Mouse (Mus musculus) lung, adult 18-20 months (tissue): Measurements from ENCODE around the gene Aim2.
A peak's percentile ranks its signal among the peaks of the same experiment; 100 is the strongest.

Experiments
- DNase-seq, 2 experiments: peaks; one replicate each; pipeline ENCODE4 v3.0.0; 2022; ENCODE audit warnings: mixed read lengths in 2 of 2

Aim2 gene

GRCm38 (mm10) chr1:173348527-173348926, 2.2 kb upstream of the Aim2 start:
- no peak for DNase-seq

- DNase-seq = no peak
Observed at GRCm38 (mm10) chr1:173349192-173349591, 1.5 kb upstream of the Aim2 start.

- peak; percentile 23 to 35 for DNase-seq
Observed at GRCm38 (mm10) chr1:173349946-173350345, 733 bp upstream of the Aim2 start.

- no peak for DNase-seq
Observed at GRCm38 (mm10) chr1:173355107-173355846, 4.6 kb downstream of the Aim2 start.

GRCm38 (mm10) chr1:173356699-173357098, 6.0 kb downstream of the Aim2 start:
- no peak for DNase-seq

GRCm38 (mm10) chr1:173357799-173358198, 7.1 kb downstream of the Aim2 start:
- DNase-seq = no peak

GRCm38 (mm10) chr1:173359590-173360290, 9.1 kb downstream of the Aim2 start:
- DNase-seq = no peak

GRCm38 (mm10) chr1:173361651-173362050, 11.0 kb downstream of the Aim2 start:
- DNase-seq = peak; percentile 12 to 23

- no peak for DNase-seq
Observed at GRCm38 (mm10) chr1:173363436-173363835, 12.8 kb downstream of the Aim2 start.

- DNase-seq = no peak
Observed at GRCm38 (mm10) chr1:173364125-173364800, 13.6 kb downstream of the Aim2 start.

GRCm38 (mm10) chr1:173365970-173366409, 15.3 kb downstream of the Aim2 start:
- DNase-seq = peak; percentile 5 to 6

GRCm38 (mm10) chr1:173366701-173367355, 16.1 kb downstream of the Aim2 start:
- DNase-seq = no peak

GRCm38 (mm10) chr1:173367356-173368046, 16.8 kb downstream of the Aim2 start, which contains the start of gene Cadm3:
Cadm3 (minus strand) TSS chr1:173367695.
- peak in 1 of 2 experiments; percentile 1 for DNase-seq

GRCm38 (mm10) chr1:173369611-173370010, 18.9 kb downstream of the Aim2 start:
- no peak for DNase-seq

- DNase-seq = no peak
Observed at GRCm38 (mm10) chr1:173370456-173370855, 19.8 kb downstream of the Aim2 start.

GRCm38 (mm10) chr1:173371586-173371985, 20.9 kb downstream of the Aim2 start:
- DNase-seq = no peak

GRCm38 (mm10) chr1:173374020-173374419, 23.3 kb downstream of the Aim2 start:
- DNase-seq = no peak

- DNase-seq = peak; percentile 4
Observed at GRCm38 (mm10) chr1:173377380-173378112, 26.9 kb downstream of the Aim2 start.

GRCm38 (mm10) chr1:173381436-173381835, 30.8 kb downstream of the Aim2 start:
- DNase-seq = no peak

- DNase-seq = no peak
Observed at GRCm38 (mm10) chr1:173389431-173389830, 38.8 kb downstream of the Aim2 start.

- DNase-seq = no peak
Observed at GRCm38 (mm10) chr1:173389901-173390401, 39.3 kb downstream of the Aim2 start.
